Mouse (Mus musculus) macrophage (primary cell): ENCODE measurements around the gene Grin1. TPM values are rescaled to one million over a fixed set of nuclear protein-coding genes. Genes with fewer than 3 reads are reported as not detected.

Source experiments
- H3K27ac ChIP-seq: fragments of 350-480 bp; formaldehyde crosslinking; 2 replicates; pipeline ENCODE4 v1.9.0; 2021
- H3K36me3 ChIP-seq: fragments of 350-480 bp; formaldehyde crosslinking; 2 replicates; pipeline ENCODE4 v1.9.0; 2021; ENCODE audit errors: inconsistent target
- H3K4me3 ChIP-seq: fragments of 350-480 bp; formaldehyde crosslinking; 2 replicates; pipeline ENCODE4 v1.9.0; 2021; ENCODE audit errors: inconsistent target
- H3K79me2 ChIP-seq: fragments of 350-480 bp; formaldehyde crosslinking; 2 replicates; pipeline ENCODE4 v1.9.0; 2021; ENCODE audit errors: inconsistent target
- WGBS: methylation state at CpG from one replicate; pipeline ENCODE4 v1.1.7; 2026; ENCODE audit warnings: inconsistent platforms; ENCODE audit not compliant: missing documents; 5-methylcytosine and 5-hydroxymethylcytosine counted together
- polyA plus RNA-seq: library from polyadenylated mRNA; stranded (reverse); fragments of 250-400 nt; gene quantifications from 3 replicates; pipeline ENCODE4 v1.2.4, GENCODE M21; 2018; ENCODE audit warnings: inconsistent platforms
- total RNA-seq, 78 experiments: library from RNA; depleted of rRNA; stranded (reverse); fragments of 250-400 nt; gene quantifications; 1 replicate in 9 of 78; 2 replicates in 24 of 78; 3 replicates in 43 of 78; 4 replicates in 2 of 78; pipeline ENCODE4 v1.2.4; 2018; ENCODE audit warnings: inconsistent platforms in 56 of 78

The Grin1 gene
- under 1 TPM in 3 of 26 experiments, not detected in 23; 0.29 to 0.69 (median 0.38) TPM for total RNA-seq (2018; cell fraction: chromatin; rRNA removed)
- total RNA-seq (2018; cell fraction: cytosol; rRNA removed), result under 1 TPM in 1 of 26 experiments, not detected in 25; 0.15 TPM
- total RNA-seq (2018; cell fraction: nucleus; rRNA removed), result not detected
- polyA plus RNA-seq, result not detected in 3 replicates

GRCm38 (mm10) chr2:25318971-25319773 is at the start of gene Grin1:
Grin1 (minus strand) TSS chr2:25319187.
- Histone ChIP-seq H3K27ac (no peak within 1 kb of the TSS), H3K79me2 (no peaks in the 10 kb centered on the region), H3K36me3 (no peaks in the 10 kb centered on the region), H3K4me3 (no peak within 1 kb of the TSS)
- WGBS, result 10% methylated on average over 57 of the region's 58 CpGs

GRCm38 (mm10) chr2:25365091-25365761 is 46.2 kb upstream of the Grin1 start, which contains the start of gene Uap1l1:
Uap1l1 (minus strand) TSS chr2:25365682.
- peaks cover 39% of the 10 kb centered on the region for H3K79me2 ChIP-seq
- under 1% methylated on average over 45 of the region's 54 CpGs for WGBS
- H3K4me3 ChIP-seq, result peak within 1 kb of the TSS; percentile 94
- peaks cover 43% of the 10 kb centered on the region for H3K36me3 ChIP-seq
- peak within 1 kb of the TSS; percentile 81 for H3K27ac ChIP-seq

GRCm38 (mm10) chr2:25364761-25365090 is 45.7 kb upstream of the Grin1 start:
- peak overlapping the region; percentile 81 for H3K27ac ChIP-seq

GRCm38 (mm10) chr2:25364313-25364712 is 45.3 kb upstream of the Grin1 start:
- H3K27ac ChIP-seq, result peak overlapping the region; percentile 81
- H3K79me2 ChIP-seq, result peaks cover 39% of the 10 kb centered on the region
- WGBS, result 89% methylated on average over 4 of the region's 4 CpGs
- H3K36me3 ChIP-seq, result peaks cover 43% of the 10 kb centered on the region
- H3K4me3 ChIP-seq, result peak overlapping the region; percentile 94

More at GRCm38 (mm10) chr2:25364761-25365090, 45.7 kb upstream of the Grin1 start:
- H3K36me3 ChIP-seq, result peaks cover 43% of the 10 kb centered on the region
- H3K79me2 ChIP-seq, result peaks cover 39% of the 10 kb centered on the region
- 19% methylated on average over 9 of the region's 9 CpGs for WGBS
- peak overlapping the region; percentile 94 for H3K4me3 ChIP-seq

- 72% methylated on average over 13 of the region's 13 CpGs for WGBS
- H3K79me2 ChIP-seq, result peaks cover 39% of the 10 kb centered on the region
- peak overlapping the region; percentile 81; the same call in 1 of the 2 replicates for H3K27ac ChIP-seq
- H3K36me3 ChIP-seq, result peaks cover 43% of the 10 kb centered on the region
- H3K4me3 ChIP-seq, result peak overlapping the region; percentile 94; the same call in 1 of the 2 replicates
These were observed 44.6 kb upstream of the Grin1 start for GRCm38 (mm10) chr2:25363478-25364178.

GRCm38 (mm10) chr2:25359848-25360247 is 40.9 kb upstream of the Grin1 start:
- peaks cover 43% of the 10 kb centered on the region for H3K36me3 ChIP-seq
- 72% methylated on average over 4 of the region's 4 CpGs for WGBS
- no peak overlapping the region for H3K27ac ChIP-seq

GRCm38 (mm10) chr2:25356208-25357079 is 37.5 kb upstream of the Grin1 start, which contains the start of gene Dpp7:
Dpp7 (minus strand) TSS chr2:25356359.
- WGBS, result 7% methylated on average over 13 of the region's 13 CpGs
- Histone ChIP-seq H3K36me3 (peaks cover 43% of the 10 kb centered on the region), H3K79me2 (peaks cover 45% of the 10 kb centered on the region), H3K27ac (peak within 1 kb of the TSS; percentile 79), H3K4me3 (peak within 1 kb of the TSS; percentile 90)

More at GRCm38 (mm10) chr2:25359848-25360247, 40.9 kb upstream of the Grin1 start:
- H3K4me3 ChIP-seq, result no peak overlapping the region
- H3K79me2 ChIP-seq, result peaks cover 56% of the 10 kb centered on the region

- 54% methylated on average over 17 of the region's 18 CpGs for WGBS
These were observed 36.6 kb upstream of the Grin1 start for GRCm38 (mm10) chr2:25355419-25356066.

GRCm38 (mm10) chr2:25354211-25354610 is 35.2 kb upstream of the Grin1 start:
- H3K27ac ChIP-seq, result no peak overlapping the region
- 90% methylated on average over 6 of the region's 6 CpGs for WGBS
- H3K79me2 ChIP-seq, result peaks cover 44% of the 10 kb centered on the region
- H3K36me3 ChIP-seq, result peaks cover 53% of the 10 kb centered on the region
- no peak overlapping the region; the same call in 1 of the 2 replicates for H3K4me3 ChIP-seq

More at GRCm38 (mm10) chr2:25355419-25356066, 36.6 kb upstream of the Grin1 start:
- Histone ChIP-seq H3K4me3 (peak overlapping the region; percentile 90), H3K79me2 (peaks cover 44% of the 10 kb centered on the region), H3K36me3 (peaks cover 43% of the 10 kb centered on the region), H3K27ac (peak overlapping the region; percentile 79)

GRCm38 (mm10) chr2:25350701-25351100 is 31.7 kb upstream of the Grin1 start:
- Histone ChIP-seq H3K27ac (no peak overlapping the region), H3K79me2 (peaks cover 31% of the 10 kb centered on the region), H3K4me3 (no peak overlapping the region), H3K36me3 (peaks cover 81% of the 10 kb centered on the region)
- 98% methylated on average over 3 of the region's 3 CpGs for WGBS

- 95% methylated on average over 4 of the region's 4 CpGs for WGBS
- Histone ChIP-seq H3K36me3 (peaks cover 90% of the 10 kb centered on the region), H3K79me2 (peaks cover 19% of the 10 kb centered on the region), H3K27ac (no peak overlapping the region), H3K4me3 (no peak overlapping the region)
These were observed 30.5 kb upstream of the Grin1 start for GRCm38 (mm10) chr2:25349499-25349898.

GRCm38 (mm10) chr2:25348162-25348561 is 29.2 kb upstream of the Grin1 start:
- Histone ChIP-seq H3K27ac (no peak overlapping the region), H3K4me3 (no peak overlapping the region), H3K79me2 (peaks cover 6% of the 10 kb centered on the region; the same call in 1 of the 2 replicates), H3K36me3 (peaks cover 91% of the 10 kb centered on the region)
- WGBS, result 85% methylated on average over 7 of the region's 7 CpGs

GRCm38 (mm10) chr2:25338303-25338702 is 19.3 kb upstream of the Grin1 start:
- WGBS, result 33% methylated on average over 6 of the region's 6 CpGs
- Histone ChIP-seq H3K36me3 (peaks cover 54% of the 10 kb centered on the region), H3K79me2 (peaks cover 17% of the 10 kb centered on the region), H3K4me3 (no peak overlapping the region), H3K27ac (no peak overlapping the region)
